8 mouse cellular contexts compared by ENCODE assay signal in genomic region chr4:105158169-105158555, GRCm38 (mm10). TPM values are rescaled to one million over a fixed set of nuclear protein-coding genes. Genes with fewer than 3 reads are reported as not detected.
A peak's percentile ranks its signal among the peaks of the same experiment; 100 is the strongest.
DNase-seq lines count a peak whose midpoint lies in the region; ATAC-seq and TF ChIP-seq lines count a peak whose summit lies in the region.

No protein-coding gene starts in this region.

- no peaks in the 10 kb centered on the region for H3K4me1 ChIP-seq in G1E (ENCODE audit: insufficient read depth, low read depth, low read length)
- H3K4me1 ChIP-seq in hindbrain, embryonic 12.5 days = peaks cover 35% of the 10 kb centered on the region

- TF ChIP-seq CTCF in G1E (IDR thresholded peaks at IDR 0.05; ENCODE audit: low read depth, low read length) = no peak

- H3K9ac ChIP-seq in hindbrain, embryonic 12.5 days = peak overlapping the region; percentile 89

- no peaks in the 10 kb centered on the region for H3K36me3 ChIP-seq in G1E (replicated peaks)
- H3K36me3 ChIP-seq in hindbrain, embryonic 12.5 days = no peaks in the 10 kb centered on the region

- no peaks in the 10 kb centered on the region for H3K27me3 ChIP-seq in G1E (ENCODE audit: insufficient read depth, low read length)
- no peaks in the 10 kb centered on the region for H3K27me3 ChIP-seq in hindbrain, embryonic 12.5 days

- 1% methylated on average over 26 of the region's 26 CpGs for WGBS in hindbrain, embryonic 12.5 days

- H3K4me2 ChIP-seq in hindbrain, embryonic 12.5 days (replicated peaks) = peak overlapping the region; percentile 79

- peak overlapping the region; percentile 91 for H3K27ac ChIP-seq in hindbrain, embryonic 12.5 days

- no peak for DNase-seq in G1E (ENCODE audit: low spot score)
- DNase-seq in cerebellum, adult 9-10 months = peak; percentile 17
- peak; percentile 41 to 53 for DNase-seq in frontal cortex, postnatal 25 days (ENCODE audit: low spot score in 2 of 2)
- DNase-seq in layer of hippocampus, postnatal 36 days = peak; percentile 63 to 71
- peak; percentile 86 for DNase-seq in lung, postnatal 36 days
- peak; percentile 86 for DNase-seq in retina, postnatal 1 day
- peak; percentile 74 for DNase-seq in thymus, postnatal 25 days

- ATAC-seq in G1E (ENCODE audit: extremely low read depth, insufficient number of reproducible peaks, low FRiP score, poor library complexity, severe bottlenecking) = no peak
- ATAC-seq in hindbrain, embryonic 12.5 days (ENCODE audit: low FRiP score) = peak; percentile 78

- peaks cover 61% of the 10 kb centered on the region for H3K9me3 ChIP-seq in G1E (replicated peaks)
- no peaks in the 10 kb centered on the region for H3K9me3 ChIP-seq in hindbrain, embryonic 12.5 days (replicated peaks)

- peak overlapping the region; percentile 30; the same call in 1 of the 2 replicates for H3K4me3 ChIP-seq in G1E (ENCODE audit: low read depth, low read length)
- peak overlapping the region; percentile 91 for H3K4me3 ChIP-seq in hindbrain, embryonic 12.5 days

RNA-seq across cellular contexts. Expression of gene Plpp3, which starts 1.0 kb away (rescaled TPM):
- total RNA-seq in G1E (2014; fragmentation: Nextera tagmentation) (not detected in 2 replicates), G1E (2017) (0.06 TPM in 1 of 2 replicates, not detected in the other)
- polyA plus RNA-seq in G1E (2012) = not detected in 2 replicates
- 91.5 and 91.7 TPM in 2 replicates for polyA plus RNA-seq in hindbrain, embryonic 12.5 days (2016; fragmentation: Nextera tagmentation; extraction: Ambion mirVana)
- 100 to 1,000 TPM; 185 to 202 TPM for total RNA-seq in layer of hippocampus, postnatal 36 days (2021)

RNA-seq across cellular contexts. Expression of gene Prkaa2, which starts 48.5 kb away (rescaled TPM):
- total RNA-seq in G1E (2014; fragmentation: Nextera tagmentation) (not detected in 2 replicates), G1E (2017) (0.11 TPM in 1 of 2 replicates, not detected in the other)
- not detected in 2 replicates for polyA plus RNA-seq in G1E (2012)
- polyA plus RNA-seq in hindbrain, embryonic 12.5 days (2016; fragmentation: Nextera tagmentation; extraction: Ambion mirVana) = 7.0 and 9.2 TPM in 2 replicates
- 10 to 100 TPM; 17.0 to 17.8 TPM for total RNA-seq in layer of hippocampus, postnatal 36 days (2021)

Comparison
In these comparisons a context has a peak if more than half of its experiments do, and no peak if none do; other contexts are left out.
1. RNA of gene Plpp3, which starts 1.0 kb away (total RNA-seq): 185 to 202 TPM in layer of hippocampus, postnatal 36 days; 0.06 TPM in G1E; every median in the first group is over 100 times any median in the second.
2. RNA of gene Prkaa2, which starts 48.5 kb away (total RNA-seq): 17.0 to 17.8 TPM in layer of hippocampus, postnatal 36 days; 0.11 TPM in G1E; every median in the first group is over 10 times any median in the second.